Mouse (Mus musculus) C2C12 (cell line): ENCODE measurements around the gene Vps13d. TPM values are rescaled to one million over a fixed set of nuclear protein-coding genes. Genes with fewer than 3 reads are reported as not detected.

Experiments used
- H3K27me3 ChIP-seq: one replicate; pipeline ENCODE4 v1.6.1; 2011; ENCODE audit not compliant: control insufficient read depth, insufficient read depth, insufficient read length
- H3K36me3 ChIP-seq: one replicate; pipeline ENCODE4 v1.6.1; 2011; ENCODE audit not compliant: control insufficient read depth, insufficient read depth
- H3K4me3 ChIP-seq: one replicate; pipeline ENCODE4 v1.5.1; 2011; ENCODE audit warnings: mild to moderate bottlenecking, control low read depth; ENCODE audit not compliant: poor library complexity, insufficient read depth, severe bottlenecking
- H3K79me2 ChIP-seq: one replicate; pipeline ENCODE4 v1.6.1; 2011; ENCODE audit not compliant: control insufficient read depth, insufficient read depth
- H3K79me3 ChIP-seq: one replicate; pipeline ENCODE4 v1.6.1; 2011; ENCODE audit warnings: low read depth, control low read depth
- H3ac ChIP-seq: one replicate; pipeline ENCODE3; 2011; ENCODE audit warnings: low read depth; ENCODE audit not compliant: control insufficient read depth, insufficient read length
- CEBPB ChIP-seq: IDR thresholded peaks from one replicate; pipeline ENCODE4 v1.6.1; 2011; ENCODE audit warnings: low read depth, mild to moderate bottlenecking, control low read depth, moderate library complexity
- CTCF ChIP-seq: IDR thresholded peaks from one replicate; pipeline ENCODE4 v1.5.1; 2011; ENCODE audit not compliant: control insufficient read depth, insufficient read depth, insufficient read length
- FOSL1 ChIP-seq: IDR thresholded peaks from one replicate; pipeline ENCODE4 v1.8.0; 2011; ENCODE audit warnings: mild to moderate bottlenecking, low read length; ENCODE audit not compliant: poor library complexity, insufficient read depth, severe bottlenecking
- MAX ChIP-seq: IDR thresholded peaks from one replicate; pipeline ENCODE4 v1.6.1; 2011; ENCODE audit warnings: mild to moderate bottlenecking, control low read depth
- MYOD1 ChIP-seq: IDR thresholded peaks from one replicate; pipeline ENCODE4 v1.6.1; 2011; ENCODE audit warnings: low read depth; ENCODE audit not compliant: control insufficient read depth, insufficient read length
- MYOG ChIP-seq: IDR thresholded peaks from one replicate; pipeline ENCODE4 v1.6.1; 2011; ENCODE audit not compliant: control insufficient read depth, insufficient read length; ENCODE audit errors: extremely low read depth
- USF1 ChIP-seq: IDR thresholded peaks from one replicate; pipeline ENCODE4 v1.6.1; 2011; ENCODE audit warnings: low read depth, mild to moderate bottlenecking, control low read depth, moderate library complexity
- polyA plus RNA-seq: library from polyadenylated mRNA; unstranded; fragments of >200 nt; fragmentation: generic; extraction: Trizol; gene quantifications from one replicate; pipeline ENCODE4 v1.2.1, GENCODE M21; 2012; ENCODE audit warnings: missing spikeins

Gene Vps13d
- polyA plus RNA-seq, 1 experiment, result 6.0 TPM

DNA sequence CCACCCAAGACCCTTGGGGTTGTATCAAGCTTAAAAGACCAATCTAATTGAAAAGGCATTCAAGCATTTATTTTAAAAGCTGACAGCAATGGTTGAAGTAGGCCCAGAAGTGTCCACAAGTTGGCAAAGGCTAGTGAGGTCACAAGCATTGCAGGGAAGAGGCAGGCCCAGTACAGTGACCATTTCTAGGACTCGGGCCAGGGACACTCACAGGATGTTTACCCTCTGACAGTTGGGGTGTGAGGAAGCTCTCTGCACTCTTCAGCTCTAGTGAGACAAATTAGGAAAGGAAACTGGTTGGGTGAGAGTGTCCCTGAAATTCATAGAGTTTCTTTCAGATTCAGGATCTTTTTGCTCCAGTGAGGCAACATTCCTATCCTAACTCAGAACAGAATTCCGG lies 177.1 kb downstream of the Vps13d start:
- H3K79me2 ChIP-seq, result no peaks in the 10 kb centered on the region
- no peak for TF ChIP-seq CEBPB
- no peak for TF ChIP-seq MAX
- no peak overlapping the region for H3ac ChIP-seq
- H3K4me3 ChIP-seq, result no peak overlapping the region
- no peaks in the 10 kb centered on the region for H3K27me3 ChIP-seq
- H3K79me3 ChIP-seq, result no peaks in the 10 kb centered on the region
- peaks cover 20% of the 10 kb centered on the region for H3K36me3 ChIP-seq

DNA sequence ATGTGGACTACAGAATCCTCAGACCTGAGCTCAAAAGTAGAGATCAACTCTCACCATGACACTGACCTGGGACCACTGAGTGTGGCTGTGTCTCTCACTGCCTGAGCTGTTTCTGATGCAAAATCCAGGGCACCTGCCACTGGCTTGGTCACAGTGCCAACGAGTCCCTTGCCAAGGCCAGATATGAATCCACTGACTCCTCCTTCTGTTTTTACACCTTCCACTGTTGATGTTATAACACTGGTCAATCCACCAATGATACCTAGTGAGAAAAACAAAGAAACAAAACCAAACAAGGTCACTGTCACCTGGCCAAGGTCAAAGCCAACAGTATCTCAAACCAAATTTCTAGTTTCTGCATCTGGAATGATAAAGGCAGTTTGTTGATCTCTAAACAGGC lies 178.1 kb downstream of the Vps13d start:
- Histone ChIP-seq H3K36me3 (peaks cover 20% of the 10 kb centered on the region), H3K79me2 (no peaks in the 10 kb centered on the region), H3K4me3 (no peak overlapping the region), H3ac (no peak overlapping the region), H3K27me3 (no peaks in the 10 kb centered on the region), H3K79me3 (no peaks in the 10 kb centered on the region)
- TF ChIP-seq CTCF (no peak), MYOG (no peak), MAX (no peak), CEBPB (no peak), USF1 (no peak), FOSL1 (no peak), MYOD1 (no peak)

DNA sequence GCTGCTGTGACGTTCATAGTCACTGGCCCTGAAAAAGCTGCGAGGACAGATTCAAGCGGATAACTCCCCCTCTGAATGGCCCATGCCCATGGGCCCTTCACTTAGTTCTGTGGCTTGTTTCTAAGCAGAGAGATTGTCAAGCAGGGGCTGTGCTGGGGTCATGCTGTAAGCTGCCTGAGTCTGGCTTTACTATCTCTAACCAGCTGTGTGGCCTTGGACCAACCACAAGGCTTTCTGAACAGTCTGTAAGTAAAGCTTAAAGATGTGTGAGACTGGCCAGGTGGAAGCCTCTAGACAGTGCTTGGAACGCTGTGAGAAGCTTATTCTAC lies 180.2 kb downstream of the Vps13d start:
- H3K79me3 ChIP-seq, result no peaks in the 10 kb centered on the region
- peaks cover 15% of the 10 kb centered on the region for H3K36me3 ChIP-seq
- no peaks in the 10 kb centered on the region for H3K79me2 ChIP-seq
- no peaks in the 10 kb centered on the region for H3K27me3 ChIP-seq
- no peak overlapping the region for H3ac ChIP-seq
- no peak overlapping the region for H3K4me3 ChIP-seq
- no peak for TF ChIP-seq MYOD1

DNA sequence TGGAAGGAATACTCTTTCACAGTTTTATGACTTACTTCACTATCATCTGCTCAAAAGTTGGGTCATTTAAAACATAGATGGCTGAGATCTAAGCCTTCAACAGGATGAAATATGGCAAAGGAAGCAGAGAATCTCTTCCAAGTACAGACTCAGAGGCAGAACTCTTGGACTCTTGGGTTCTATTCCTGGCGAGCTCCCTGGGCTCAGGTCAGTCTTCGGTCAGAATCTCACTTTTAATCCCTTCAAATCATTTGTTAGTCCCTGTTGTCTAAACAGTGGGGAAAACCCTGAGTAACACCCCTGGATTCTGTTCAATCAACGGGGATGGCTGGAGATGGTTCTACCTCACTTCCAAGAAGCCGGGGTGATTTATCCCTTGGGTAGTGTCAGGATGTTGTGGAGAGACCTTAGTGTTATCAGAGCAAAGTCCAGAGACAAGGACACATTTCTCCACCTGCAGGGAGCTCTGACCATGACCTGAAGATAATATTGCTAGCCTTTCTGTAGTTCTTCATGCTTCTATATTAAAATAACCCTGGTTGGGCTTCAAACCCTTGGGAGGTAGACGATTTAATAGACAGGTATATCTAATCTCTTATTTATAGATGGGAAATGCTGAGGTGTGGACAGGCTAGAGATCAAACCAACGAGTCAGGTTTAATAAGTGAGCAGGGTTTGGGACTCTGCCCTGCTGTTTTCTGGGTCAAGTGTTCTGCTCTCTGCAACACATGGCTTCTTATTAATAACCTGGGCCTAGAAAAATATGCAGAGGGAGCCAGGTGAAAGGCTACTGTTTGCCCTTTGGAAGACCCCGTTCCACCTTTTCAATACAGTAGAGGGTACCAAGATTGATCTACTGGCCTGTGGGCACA lies 180.8 kb downstream of the Vps13d start:
- H3ac ChIP-seq, result no peak overlapping the region
- no peaks in the 10 kb centered on the region for H3K79me3 ChIP-seq
- TF ChIP-seq CEBPB (no peak), MYOD1 (no peak), CTCF (no peak), FOSL1 (no peak), USF1 (no peak), MYOG (no peak), MAX (no peak)
- H3K36me3 ChIP-seq, result peaks cover 14% of the 10 kb centered on the region
- no peak overlapping the region for H3K4me3 ChIP-seq
- no peaks in the 10 kb centered on the region for H3K27me3 ChIP-seq
- no peaks in the 10 kb centered on the region for H3K79me2 ChIP-seq

DNA sequence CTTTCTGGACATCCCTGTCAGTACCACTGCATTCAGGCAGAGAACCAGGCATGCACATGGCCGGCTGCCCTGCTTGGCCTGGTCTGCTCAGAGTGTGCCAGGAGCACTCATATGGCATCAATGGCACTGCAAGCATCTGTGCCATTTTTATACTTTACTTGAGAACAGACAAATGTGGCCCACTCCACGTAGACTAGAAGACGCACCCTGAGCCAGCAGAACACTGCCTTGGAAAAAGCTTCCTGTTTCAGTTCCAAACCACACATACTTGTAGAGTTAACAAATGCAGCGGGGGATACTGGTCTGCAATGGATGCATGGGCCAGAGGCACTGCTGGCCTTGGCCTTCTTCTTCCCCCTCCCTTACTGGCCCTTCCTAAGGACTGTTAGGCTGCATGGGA lies 181.6 kb downstream of the Vps13d start:
- Histone ChIP-seq H3K27me3 (no peaks in the 10 kb centered on the region), H3K79me2 (no peaks in the 10 kb centered on the region), H3K79me3 (no peaks in the 10 kb centered on the region), H3K36me3 (peaks cover 14% of the 10 kb centered on the region), H3K4me3 (no peak overlapping the region), H3ac (no peak overlapping the region)
- TF ChIP-seq USF1 (no peak), MAX (no peak), MYOD1 (no peak), CEBPB (no peak)

GRCm38 (mm10) chr4:145011156-145011555 lies 183.6 kb downstream of the Vps13d start:
- no peak overlapping the region for H3ac ChIP-seq
- H3K27me3 ChIP-seq, result no peaks in the 10 kb centered on the region
- no peak overlapping the region for H3K4me3 ChIP-seq
- TF ChIP-seq CTCF (no peak), MYOG (no peak), USF1 (no peak), MYOD1 (no peak), CEBPB (no peak), MAX (no peak), FOSL1 (no peak)
- no peaks in the 10 kb centered on the region for H3K79me3 ChIP-seq
- peaks cover 7% of the 10 kb centered on the region for H3K36me3 ChIP-seq
- H3K79me2 ChIP-seq, result no peaks in the 10 kb centered on the region
